Mouse (Mus musculus): ENCODE results near the gene Cd33.

The Cd33 gene

GRCm38 (mm10) chr7:43544225-43544977, at the start of gene Cd33:
Cd33 (minus strand) TSS chr7:43544428.
- DNase-seq, result no peak

- DNase-seq, result no peak
These were observed 40.6 kb upstream of the Cd33 start for GRCm38 (mm10) chr7:43584790-43585189.

- DNase-seq, result no peak
These were observed 36.3 kb upstream of the Cd33 start for GRCm38 (mm10) chr7:43580526-43580925.

- peak; percentile 87 for DNase-seq
These were observed 35.4 kb upstream of the Cd33 start, which contains the start of gene Zfp719 for GRCm38 (mm10) chr7:43579440-43580171. Zfp719 (plus strand) TSS chr7:43579610.

- DNase-seq, result no peak
These were observed 27.0 kb upstream of the Cd33 start for GRCm38 (mm10) chr7:43571216-43571615.

DNA sequence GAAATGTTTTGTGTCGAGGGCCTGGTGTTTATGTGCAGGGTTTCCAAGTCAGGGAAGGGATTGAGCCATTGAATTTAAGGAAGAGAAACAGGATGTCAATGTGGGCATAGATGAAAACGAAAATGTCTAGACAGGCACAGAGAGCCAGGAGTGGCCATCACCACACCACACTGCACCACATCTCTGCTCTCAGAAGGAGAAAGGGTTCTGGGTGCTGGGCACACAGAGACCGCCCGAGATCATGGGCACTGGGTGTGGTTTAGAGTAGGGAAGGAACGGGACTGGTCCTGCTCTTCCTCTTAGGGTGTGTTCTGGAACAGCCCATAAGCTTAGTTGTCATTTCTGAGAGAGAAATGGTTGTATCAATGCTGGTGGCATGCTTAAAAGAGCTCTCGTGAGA, 19.1 kb upstream of the Cd33 start:
- no peak for DNase-seq

DNA sequence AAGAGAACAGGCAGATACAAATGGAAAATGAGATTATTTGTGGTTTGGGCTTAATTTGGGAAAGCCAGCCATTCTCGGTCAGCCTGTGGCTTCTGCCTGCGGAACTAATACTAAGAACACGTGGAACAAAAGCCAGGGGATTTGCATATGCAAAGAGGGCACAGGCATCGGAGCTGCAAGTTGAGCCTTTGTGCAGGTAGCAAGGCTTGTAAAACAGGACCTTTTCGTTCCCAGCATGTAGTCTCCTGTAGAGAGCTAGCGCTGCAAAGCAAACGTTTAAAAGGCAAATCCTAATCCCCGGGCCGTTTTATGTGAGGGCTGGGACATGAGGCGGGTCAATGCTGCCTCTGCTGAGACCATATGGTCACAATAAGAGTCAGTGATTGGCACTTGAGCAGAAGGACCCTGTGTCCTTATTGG, 18.4 kb upstream of the Cd33 start:
- DNase-seq, result no peak

- peak; percentile 83 for DNase-seq
These were observed 17.9 kb upstream of the Cd33 start, which contains the start of gene Zfp658 for GRCm38 (mm10) chr7:43562006-43562633. Zfp658 (plus strand) TSS chr7:43562256.

DNA sequence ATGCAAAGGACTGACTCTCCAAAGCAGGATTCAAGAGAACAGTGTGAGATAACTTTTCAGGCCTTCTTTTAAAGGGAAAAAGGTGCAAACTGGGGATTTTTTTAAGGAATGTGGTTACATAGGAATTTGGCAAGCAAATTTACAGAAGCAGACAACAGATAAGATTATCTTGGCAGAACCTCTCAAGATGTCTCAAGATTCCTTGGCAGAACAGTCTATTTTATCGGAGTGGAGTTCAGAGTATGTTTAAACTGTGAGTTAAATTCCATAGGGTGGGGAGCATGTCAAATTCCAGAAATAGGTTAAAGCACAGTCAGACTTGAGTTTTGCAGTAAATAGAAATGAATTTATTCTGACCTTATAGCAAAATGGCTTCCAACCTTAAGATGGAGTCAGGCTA, 12.7 kb upstream of the Cd33 start:
- no peak for DNase-seq

- no peak for DNase-seq
These were observed 11.1 kb upstream of the Cd33 start for GRCm38 (mm10) chr7:43555351-43555750.

DNA sequence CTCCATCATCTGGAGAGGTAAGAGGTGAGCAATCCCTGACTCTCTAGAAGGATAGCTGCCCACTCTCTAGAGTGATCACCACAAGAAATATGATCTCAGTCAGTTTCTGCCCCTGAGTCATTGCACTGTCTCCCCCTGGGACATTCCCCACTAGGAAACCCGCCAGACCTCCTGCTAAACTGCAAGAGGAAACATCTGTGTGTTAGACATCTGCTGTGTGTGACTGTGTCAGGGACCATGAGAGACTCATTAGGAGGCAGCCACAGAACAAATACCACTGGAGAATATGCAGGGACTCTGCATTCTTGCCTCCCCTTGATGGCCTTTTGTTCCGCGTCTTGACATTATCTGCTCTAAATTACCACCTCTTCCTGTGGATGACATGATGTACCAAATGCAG, 10.3 kb upstream of the Cd33 start:
- no peak for DNase-seq

GRCm38 (mm10) chr7:43553153-43553552, 8.9 kb upstream of the Cd33 start:
- no peak for DNase-seq

GRCm38 (mm10) chr7:43548206-43548605, 4.0 kb upstream of the Cd33 start:
- DNase-seq, result no peak

DNA sequence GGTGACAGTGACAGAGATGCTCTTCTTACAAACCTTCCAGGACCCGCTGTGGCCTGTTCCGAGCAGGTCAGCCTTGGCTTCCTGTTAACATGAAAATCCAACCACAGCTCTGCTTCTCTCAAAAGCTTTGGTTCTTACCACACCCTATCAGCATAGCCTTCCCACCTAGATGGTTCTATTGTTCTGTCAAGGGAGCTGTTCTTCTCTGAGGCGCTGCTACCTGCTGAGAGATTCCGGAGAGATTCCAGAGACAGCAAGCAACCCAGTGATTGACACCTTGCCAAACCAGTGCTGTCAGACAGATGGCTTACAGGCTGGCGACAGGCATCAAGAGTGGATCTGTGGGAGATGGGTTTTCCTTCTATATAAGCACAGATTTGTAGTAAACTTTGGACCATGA, 3.4 kb upstream of the Cd33 start:
- DNase-seq, result no peak

- DNase-seq, result no peak
These were observed 1.7 kb upstream of the Cd33 start for GRCm38 (mm10) chr7:43545656-43546545.

GRCm38 (mm10) chr7:43538524-43538923, 5.7 kb downstream of the Cd33 start:
- DNase-seq, result no peak

- no peak for DNase-seq
These were observed 11.2 kb downstream of the Cd33 start for GRCm38 (mm10) chr7:43532936-43533505.

- DNase-seq, result no peak
These were observed 13.9 kb downstream of the Cd33 start for GRCm38 (mm10) chr7:43530216-43530785.

GRCm38 (mm10) chr7:43525313-43525712, 18.9 kb downstream of the Cd33 start:
- no peak for DNase-seq

DNA sequence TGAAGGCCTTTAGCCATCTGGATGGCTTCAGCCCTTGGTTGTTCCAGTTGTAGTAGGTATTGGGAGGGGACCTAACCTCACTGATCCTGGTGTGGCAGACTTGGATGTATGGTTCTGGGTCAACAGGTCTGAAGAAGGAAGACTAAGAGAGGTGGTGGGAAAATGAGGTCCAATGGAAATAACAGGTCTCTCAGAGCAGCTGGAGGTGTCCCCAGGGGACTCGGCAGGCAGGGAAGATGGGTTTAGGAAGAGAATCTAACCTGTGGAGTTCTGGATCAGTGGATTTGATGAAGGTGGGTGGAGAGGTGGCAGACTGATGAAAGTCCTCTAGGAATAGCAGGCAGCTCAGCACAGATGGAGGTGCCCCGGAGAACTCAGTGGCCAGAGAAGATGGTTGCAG, 21.5 kb downstream of the Cd33 start:
- DNase-seq, result no peak

- DNase-seq, result no peak
These were observed 25.9 kb downstream of the Cd33 start for GRCm38 (mm10) chr7:43518341-43518740.

DNA sequence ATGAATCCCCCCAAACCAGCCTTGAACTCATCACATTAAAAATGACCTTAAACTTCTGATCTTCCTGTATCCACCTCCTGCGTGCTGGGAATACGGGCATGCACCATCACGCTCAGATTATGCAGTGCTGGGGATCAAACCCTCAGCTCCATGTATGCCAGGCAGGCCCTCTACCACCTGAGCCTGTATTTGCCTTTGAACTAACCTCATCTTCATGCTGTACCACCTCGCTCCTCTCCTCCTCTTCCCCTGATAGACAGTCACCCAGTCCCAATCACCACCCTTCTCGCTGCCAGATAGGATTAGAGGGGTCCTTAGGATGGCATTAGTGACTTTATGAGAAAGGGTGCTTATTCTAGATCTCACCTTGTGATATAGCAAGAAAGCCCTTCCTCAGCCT, 29.2 kb downstream of the Cd33 start:
- DNase-seq, result no peak
